Mouse (Mus musculus): ENCODE measurements around the gene Grip1. TPM values are rescaled to one million over a fixed set of nuclear protein-coding genes. Genes with fewer than 3 reads are reported as not detected.

The Grip1 gene
- polyA plus RNA-seq, 1 experiment from 2014 or later = 7.9 TPM

DNA sequence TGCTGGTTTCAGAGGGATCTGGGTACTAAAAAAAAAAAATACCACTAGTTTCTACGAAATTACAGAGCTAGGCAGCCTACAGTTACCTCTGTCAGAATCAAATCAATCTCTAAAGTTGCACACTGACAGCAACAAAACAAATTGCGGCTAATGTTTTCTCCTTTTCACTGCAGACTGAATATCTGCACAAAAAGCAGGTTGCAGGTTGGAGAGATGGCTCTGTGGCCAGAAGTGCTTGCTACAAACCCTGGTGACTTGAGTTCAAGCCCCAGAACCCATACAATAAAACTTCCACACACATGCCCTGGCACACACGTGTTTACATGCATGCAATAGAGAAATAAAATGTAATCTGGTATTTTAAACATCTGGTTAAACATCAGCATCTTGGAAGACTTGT lies 16.3 kb upstream of the Grip1 start:
- no peak overlapping the region for H3K4me3 ChIP-seq
- H3K4me1 ChIP-seq (replicated peaks) = peaks cover 13% of the 10 kb centered on the region
- no peak overlapping the region for H3K27ac ChIP-seq
- 80% methylated on average over 3 of the region's 3 CpGs for WGBS
- H3K36me3 ChIP-seq = no peaks in the 10 kb centered on the region
- DNase-seq (ENCODE audit: low spot score) = no peak
- no peaks in the 10 kb centered on the region for H3K27me3 ChIP-seq (ENCODE audit: insufficient read depth, poor library complexity, severe bottlenecking)
- H3K9me3 ChIP-seq = no peaks in the 10 kb centered on the region

DNA sequence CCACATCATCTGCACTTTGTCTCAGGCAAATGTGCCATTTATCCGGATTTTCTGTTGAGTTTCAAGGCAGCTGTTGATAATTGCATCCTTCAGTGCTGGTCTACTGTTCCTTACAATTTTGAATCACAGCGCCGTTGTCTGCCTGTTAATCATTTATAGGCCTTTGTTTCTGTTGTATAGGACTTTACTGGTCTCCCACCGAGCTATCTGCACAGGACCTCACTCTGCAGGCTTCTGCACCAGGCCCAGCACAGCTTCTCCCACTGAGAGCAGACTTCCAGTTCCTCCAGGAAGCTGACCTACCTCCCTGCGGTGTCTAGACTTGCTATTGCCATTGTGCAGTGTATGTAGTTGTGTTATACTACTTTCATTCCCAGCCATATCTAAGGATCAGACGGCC lies 11.9 kb upstream of the Grip1 start:
- no peak for DNase-seq (ENCODE audit: low spot score)

DNA sequence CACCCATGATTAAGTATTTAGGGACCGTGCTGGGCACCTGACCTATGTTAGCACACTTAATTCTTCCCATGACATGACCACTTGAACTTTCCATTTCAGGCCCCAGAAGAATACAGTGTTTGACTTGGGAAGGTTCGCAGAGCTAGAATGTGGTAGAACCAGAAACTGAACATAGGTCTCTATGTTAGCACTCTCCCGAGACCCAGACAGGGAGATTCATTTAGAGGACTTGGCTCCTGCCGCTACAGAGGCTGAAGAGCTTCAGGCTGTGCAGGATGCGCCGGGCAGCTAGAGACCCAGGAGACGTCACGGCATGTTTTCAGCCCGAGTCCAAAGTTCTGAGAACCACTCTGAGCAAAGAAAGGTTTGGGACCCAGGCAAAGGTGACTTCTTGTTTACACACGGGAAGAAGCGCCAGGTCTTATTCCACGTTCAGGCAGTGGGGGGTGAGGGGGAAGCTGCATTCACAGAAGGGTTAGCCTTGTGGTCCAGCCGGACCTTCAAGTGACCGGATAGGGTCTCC lies 6.2 kb upstream of the Grip1 start:
- Histone ChIP-seq H3K4me3 (no peak overlapping the region), H3K9me3 (no peaks in the 10 kb centered on the region), H3K27ac (no peak overlapping the region), H3K4me1 (replicated peaks) (peaks cover 2% of the 10 kb centered on the region; the same call in 1 of the 2 replicates), H3K27me3 (ENCODE audit: insufficient read depth, poor library complexity, severe bottlenecking) (peaks cover 8% of the 10 kb centered on the region; the same call in 1 of the 2 replicates), H3K36me3 (no peaks in the 10 kb centered on the region)
- WGBS = 84% methylated on average over 14 of the region's 14 CpGs
- DNase-seq (ENCODE audit: low spot score) = no peak

More for the DNA sequence above, 11.9 kb upstream of the Grip1 start:
- Histone ChIP-seq H3K27me3 (ENCODE audit: insufficient read depth, poor library complexity, severe bottlenecking) (no peaks in the 10 kb centered on the region), H3K9me3 (no peaks in the 10 kb centered on the region), H3K36me3 (no peaks in the 10 kb centered on the region), H3K27ac (no peak overlapping the region), H3K4me3 (no peak overlapping the region), H3K4me1 (replicated peaks) (peaks cover 16% of the 10 kb centered on the region)
- 35% methylated on average over 6 of the region's 6 CpGs for WGBS

DNA sequence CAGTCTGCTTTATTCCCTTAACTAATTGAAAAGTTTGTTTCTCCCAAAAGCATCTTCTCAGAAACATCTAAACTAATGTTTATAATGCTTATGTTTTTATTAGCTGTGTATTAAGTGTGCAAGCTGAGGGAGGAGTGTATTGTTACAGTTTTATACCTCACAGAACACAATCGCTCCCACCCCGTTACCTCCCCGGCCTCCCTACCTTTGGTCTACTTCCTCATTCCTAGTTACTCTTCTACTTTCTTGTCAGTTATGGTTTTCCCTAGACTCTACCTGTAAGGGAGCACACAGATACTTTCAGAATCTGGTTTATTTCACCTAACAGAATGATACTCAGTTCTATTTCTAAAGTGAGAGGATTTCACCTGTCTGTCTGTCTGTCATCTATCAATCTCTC lies 5.7 kb upstream of the Grip1 start:
- H3K4me3 ChIP-seq = no peak overlapping the region
- H3K27ac ChIP-seq = no peak overlapping the region
- H3K4me1 ChIP-seq (replicated peaks) = peaks cover 4% of the 10 kb centered on the region
- DNase-seq (ENCODE audit: low spot score) = no peak
- H3K9me3 ChIP-seq = no peaks in the 10 kb centered on the region
- peaks cover 12% of the 10 kb centered on the region; the same call in 1 of the 2 replicates for H3K27me3 ChIP-seq (ENCODE audit: insufficient read depth, poor library complexity, severe bottlenecking)
- WGBS = 95% methylated on average over 3 of the region's 3 CpGs
- H3K36me3 ChIP-seq = no peaks in the 10 kb centered on the region

DNA sequence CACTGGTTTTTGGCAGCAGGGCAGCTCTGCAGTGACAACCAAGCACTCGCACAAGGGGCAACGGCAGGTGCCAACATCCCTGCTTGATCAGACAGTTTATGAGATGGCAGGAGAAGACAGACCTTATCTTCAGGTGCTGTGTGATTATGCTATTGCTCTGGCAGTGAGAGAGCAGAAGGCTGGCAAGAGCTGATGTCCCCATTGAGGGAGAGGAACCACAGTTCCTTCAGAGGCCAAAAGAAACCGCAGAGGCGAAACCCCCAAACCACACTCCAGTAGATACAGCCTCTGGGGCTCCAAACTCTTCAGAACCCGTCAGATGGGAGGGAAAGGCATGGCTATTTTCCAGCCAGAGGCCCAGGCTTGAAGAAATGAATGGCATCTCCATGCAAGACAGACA lies 932 bp upstream of the Grip1 start:
- Histone ChIP-seq H3K36me3 (no peaks in the 10 kb centered on the region), H3K9me3 (no peaks in the 10 kb centered on the region), H3K27me3 (ENCODE audit: insufficient read depth, poor library complexity, severe bottlenecking) (peaks cover 12% of the 10 kb centered on the region; the same call in 1 of the 2 replicates), H3K4me3 (peak overlapping the region; percentile 92), H3K27ac (peak overlapping the region; percentile 97), H3K4me1 (replicated peaks) (peaks cover 27% of the 10 kb centered on the region)
- no peak for DNase-seq (ENCODE audit: low spot score)
- WGBS = 37% methylated on average over 5 of the region's 5 CpGs

- Histone ChIP-seq H3K36me3 (no peaks in the 10 kb centered on the region), H3K27me3 (ENCODE audit: insufficient read depth, poor library complexity, severe bottlenecking) (peaks cover 12% of the 10 kb centered on the region; the same call in 1 of the 2 replicates)
- under 1% methylated on average over 55 of the region's 57 CpGs for WGBS
These were observed 557 bp downstream of the Grip1 start for GRCm38 (mm10) chr10:119454106-119454667.

DNA sequence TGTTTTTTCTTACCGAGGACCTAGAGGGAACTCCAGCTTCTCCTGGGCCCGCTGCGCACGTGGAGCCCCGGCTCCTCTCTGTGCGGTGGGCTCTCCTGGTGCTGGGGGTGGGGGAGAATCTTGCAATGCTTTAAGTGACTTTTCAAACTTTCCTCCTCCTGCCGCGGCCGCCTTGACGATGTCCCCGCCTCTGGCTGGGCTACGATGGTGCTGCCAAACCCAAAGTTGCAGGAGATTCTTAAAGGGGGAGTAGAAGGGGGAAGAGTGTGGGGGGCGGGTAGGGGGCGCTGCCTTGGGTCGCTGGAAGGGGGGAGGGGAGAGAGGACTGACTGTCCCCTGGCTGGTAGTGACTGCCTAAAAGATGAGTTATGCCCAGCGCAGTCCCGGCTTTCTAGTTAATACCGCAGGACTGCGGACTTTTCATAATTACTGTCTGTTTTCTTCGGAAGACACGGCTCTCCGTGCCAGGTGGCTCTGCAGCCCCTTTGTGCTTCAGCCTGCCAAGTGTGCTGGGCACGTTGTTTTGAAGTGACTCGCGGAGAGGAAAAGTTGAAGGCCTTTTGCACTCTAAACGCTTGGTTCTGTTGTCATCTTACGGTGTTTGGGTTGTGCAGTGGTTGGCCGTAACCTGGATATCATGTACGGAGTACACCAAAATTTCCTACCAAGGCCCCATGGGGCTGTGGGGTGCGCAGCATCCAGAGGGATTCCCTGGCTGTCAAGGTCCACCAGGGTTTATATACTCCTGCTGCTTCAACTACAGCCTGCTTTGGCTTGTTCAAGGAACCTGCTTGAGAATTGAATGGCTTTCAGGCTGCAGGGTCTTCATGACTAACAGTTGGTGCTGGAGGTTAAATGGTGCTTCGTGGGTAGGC lies 1.3 kb downstream of the Grip1 start:
- peak overlapping the region; percentile 97 for H3K27ac ChIP-seq

More at GRCm38 (mm10) chr10:119454106-119454667, 557 bp downstream of the Grip1 start:
- peak overlapping the region; percentile 92 for H3K4me3 ChIP-seq
- H3K4me1 ChIP-seq (replicated peaks) = peaks cover 29% of the 10 kb centered on the region
- no peaks in the 10 kb centered on the region for H3K9me3 ChIP-seq
- H3K27ac ChIP-seq = peak overlapping the region; percentile 97
- DNase-seq (ENCODE audit: low spot score) = peak; percentile 77

GRCm38 (mm10) chr10:119455543-119455940 lies 1.9 kb downstream of the Grip1 start:
- H3K9me3 ChIP-seq = no peaks in the 10 kb centered on the region
- peak overlapping the region; percentile 92 for H3K4me3 ChIP-seq
- H3K27ac ChIP-seq = peak overlapping the region; percentile 97; the same call in 1 of the 2 replicates
- DNase-seq (ENCODE audit: low spot score) = no peak
- WGBS = 14% methylated on average over 10 of the region's 10 CpGs
- peaks cover 12% of the 10 kb centered on the region; the same call in 1 of the 2 replicates for H3K27me3 ChIP-seq (ENCODE audit: insufficient read depth, poor library complexity, severe bottlenecking)
- no peaks in the 10 kb centered on the region for H3K36me3 ChIP-seq
- H3K4me1 ChIP-seq (replicated peaks) = peaks cover 43% of the 10 kb centered on the region

More for the DNA sequence above, 1.3 kb downstream of the Grip1 start:
- Histone ChIP-seq H3K27me3 (ENCODE audit: insufficient read depth, poor library complexity, severe bottlenecking) (peaks cover 12% of the 10 kb centered on the region; the same call in 1 of the 2 replicates), H3K4me3 (peak overlapping the region; percentile 92), H3K4me1 (replicated peaks) (peaks cover 36% of the 10 kb centered on the region), H3K36me3 (no peaks in the 10 kb centered on the region), H3K9me3 (no peaks in the 10 kb centered on the region)
- under 1% methylated on average over 31 of the region's 31 CpGs for WGBS
- DNase-seq (ENCODE audit: low spot score) = peak; percentile 30

- H3K4me3 ChIP-seq = no peak overlapping the region
- peaks cover 7% of the 10 kb centered on the region; the same call in 1 of the 2 replicates for H3K27me3 ChIP-seq (ENCODE audit: insufficient read depth, poor library complexity, severe bottlenecking)
- no peak for DNase-seq (ENCODE audit: low spot score)
- WGBS = 91% methylated on average over 5 of the region's 5 CpGs
- no peaks in the 10 kb centered on the region for H3K9me3 ChIP-seq
- H3K27ac ChIP-seq = no peak overlapping the region
- no peaks in the 10 kb centered on the region for H3K36me3 ChIP-seq
- H3K4me1 ChIP-seq (replicated peaks) = peaks cover 54% of the 10 kb centered on the region
These were observed 3.5 kb downstream of the Grip1 start for GRCm38 (mm10) chr10:119457121-119457520.

DNA sequence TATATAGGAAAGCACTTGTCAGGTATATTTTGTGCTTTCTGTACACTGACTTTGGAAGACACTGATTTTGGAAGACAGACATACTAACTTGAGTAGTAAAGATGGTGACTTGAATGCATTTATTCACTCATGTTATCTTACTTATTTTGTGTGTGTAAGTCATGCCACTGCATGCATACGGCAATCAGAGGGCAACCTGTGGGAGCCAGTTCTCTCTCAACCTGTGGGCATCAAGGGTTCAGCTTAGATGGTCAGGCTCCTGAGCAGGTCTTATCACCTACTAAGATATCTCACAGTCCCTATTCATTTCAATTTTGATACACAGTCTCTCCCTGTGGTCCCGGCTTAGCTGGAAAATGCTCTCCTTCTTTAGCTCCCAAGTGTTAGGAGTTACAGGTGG lies 5.4 kb downstream of the Grip1 start:
- H3K4me3 ChIP-seq = no peak overlapping the region
- 90% methylated on average over 2 of the region's 2 CpGs for WGBS

DNA sequence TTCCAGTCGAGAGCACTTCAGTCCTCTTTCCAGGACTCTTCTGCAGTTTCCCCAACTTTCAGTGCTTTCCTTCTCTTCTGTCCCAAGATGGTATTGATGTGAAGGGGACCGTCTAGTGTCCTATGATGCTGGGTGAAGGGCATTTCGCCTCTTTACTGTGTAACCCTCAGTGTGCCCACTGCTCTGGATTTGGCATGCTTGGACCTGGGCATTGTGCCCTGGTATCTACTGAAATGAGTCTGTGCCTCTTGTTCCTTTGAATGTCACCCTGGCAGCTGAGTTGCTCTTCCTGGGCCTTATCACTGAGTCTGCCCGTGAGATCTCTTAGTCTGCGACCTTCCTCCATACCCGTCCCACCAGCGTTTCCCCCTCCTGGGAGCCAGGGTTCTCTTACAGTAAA lies 9.7 kb downstream of the Grip1 start:
- Histone ChIP-seq H3K4me3 (no peak overlapping the region), H3K4me1 (replicated peaks) (peaks cover 28% of the 10 kb centered on the region), H3K27me3 (ENCODE audit: insufficient read depth, poor library complexity, severe bottlenecking) (no peaks in the 10 kb centered on the region), H3K9me3 (no peaks in the 10 kb centered on the region), H3K27ac (no peak overlapping the region), H3K36me3 (no peaks in the 10 kb centered on the region)
- DNase-seq (ENCODE audit: low spot score) = no peak
- WGBS = 88% methylated on average over 7 of the region's 7 CpGs

More for the DNA sequence above, 5.4 kb downstream of the Grip1 start:
- no peaks in the 10 kb centered on the region for H3K27me3 ChIP-seq (ENCODE audit: insufficient read depth, poor library complexity, severe bottlenecking)
- H3K27ac ChIP-seq = no peak overlapping the region
- H3K36me3 ChIP-seq = no peaks in the 10 kb centered on the region
- peaks cover 42% of the 10 kb centered on the region for H3K4me1 ChIP-seq (replicated peaks)
- no peak for DNase-seq (ENCODE audit: low spot score)
- no peaks in the 10 kb centered on the region for H3K9me3 ChIP-seq

DNA sequence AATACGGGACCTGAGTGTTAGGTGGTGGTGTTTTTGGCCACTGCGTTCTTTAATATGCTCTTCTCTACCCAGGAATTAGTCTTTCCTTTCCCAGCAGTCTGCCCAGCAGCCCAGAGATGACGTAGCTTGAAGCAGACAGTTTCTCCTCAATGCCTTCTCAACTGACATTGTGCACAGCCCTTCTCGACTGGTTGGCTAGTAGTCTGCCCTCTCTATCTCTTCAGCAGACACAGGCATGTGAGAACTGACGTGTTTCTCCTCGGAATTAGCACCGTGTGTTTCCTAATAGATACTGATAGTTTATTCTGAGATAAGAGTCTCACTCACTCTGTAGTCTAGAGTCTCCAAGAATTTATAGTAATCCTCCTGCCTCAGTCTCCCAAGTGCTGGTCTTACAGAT lies 10.2 kb downstream of the Grip1 start:
- no peak overlapping the region for H3K4me3 ChIP-seq
- H3K36me3 ChIP-seq = no peaks in the 10 kb centered on the region
- no peaks in the 10 kb centered on the region for H3K9me3 ChIP-seq
- H3K27ac ChIP-seq = no peak overlapping the region
- 91% methylated on average over 7 of the region's 7 CpGs for WGBS
- H3K4me1 ChIP-seq (replicated peaks) = peaks cover 28% of the 10 kb centered on the region
- DNase-seq (ENCODE audit: low spot score) = no peak
- no peaks in the 10 kb centered on the region for H3K27me3 ChIP-seq (ENCODE audit: insufficient read depth, poor library complexity, severe bottlenecking)

- 0 out of 2 replicates have a peak, but pooled peaks cover 9% of the 10 kb centered on the region for H3K36me3 ChIP-seq
- H3K4me1 ChIP-seq (replicated peaks) = no peaks in the 10 kb centered on the region
- H3K27ac ChIP-seq = no peak overlapping the region
- H3K4me3 ChIP-seq = no peak overlapping the region
- no peaks in the 10 kb centered on the region for H3K9me3 ChIP-seq
- H3K27me3 ChIP-seq (ENCODE audit: insufficient read depth, poor library complexity, severe bottlenecking) = no peaks in the 10 kb centered on the region
- WGBS = 93% methylated on average over 18 of the region's 18 CpGs
- DNase-seq (ENCODE audit: low spot score) = no peak
These were observed 14.3 kb downstream of the Grip1 start for GRCm38 (mm10) chr10:119467976-119468375.

Measured in hindbrain, embryonic 10.5 days (tissue).